Mouse (Mus musculus): ENCODE data around the gene Mfn2. TPM values are rescaled to one million over a fixed set of nuclear protein-coding genes. Genes with fewer than 3 reads are reported as not detected.
A peak's percentile ranks its signal among the peaks of the same experiment; 100 is the strongest.
"Not testable (repeated sequence)": the region's sequence is repeated elsewhere in the genome, so short reads cannot be mapped to it uniquely, and the experiment has no call there.

Gene Mfn2
- polyA plus RNA-seq, 1 experiment: 101 TPM

DNA sequence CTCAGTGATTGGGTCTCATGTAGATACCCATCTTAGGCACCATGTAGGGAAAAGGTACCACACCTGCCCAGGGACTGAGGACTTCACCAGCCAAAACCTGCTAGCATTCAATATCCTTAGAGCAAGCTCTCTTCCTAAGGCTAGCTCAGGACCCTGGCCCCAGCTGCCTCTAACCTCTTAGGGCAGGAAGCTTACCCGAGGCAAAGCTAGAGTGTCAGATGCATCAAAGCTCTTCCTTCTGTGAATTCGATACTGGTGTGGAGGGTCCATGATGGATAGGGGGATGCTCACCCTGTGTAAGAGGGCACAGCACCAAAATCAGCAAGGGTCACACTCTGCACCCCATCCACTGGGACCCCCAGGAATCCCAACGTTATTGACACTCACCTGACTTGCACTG is 42.5 kb downstream of the Mfn2 start:
- Histone ChIP-seq H3K4me3 (ENCODE audit: insufficient read depth, low read length) (no peak overlapping the region), H3K4me1 (ENCODE audit: control insufficient read depth, insufficient read depth, low read length) (no peaks in the 10 kb centered on the region), H3K27ac (ENCODE audit: insufficient read depth, low read length) (no peak overlapping the region)
- TF ChIP-seq CTCF (IDR thresholded peaks at IDR 0.05; ENCODE audit: extremely low read depth, insufficient read depth, low read length): no peak

DNA sequence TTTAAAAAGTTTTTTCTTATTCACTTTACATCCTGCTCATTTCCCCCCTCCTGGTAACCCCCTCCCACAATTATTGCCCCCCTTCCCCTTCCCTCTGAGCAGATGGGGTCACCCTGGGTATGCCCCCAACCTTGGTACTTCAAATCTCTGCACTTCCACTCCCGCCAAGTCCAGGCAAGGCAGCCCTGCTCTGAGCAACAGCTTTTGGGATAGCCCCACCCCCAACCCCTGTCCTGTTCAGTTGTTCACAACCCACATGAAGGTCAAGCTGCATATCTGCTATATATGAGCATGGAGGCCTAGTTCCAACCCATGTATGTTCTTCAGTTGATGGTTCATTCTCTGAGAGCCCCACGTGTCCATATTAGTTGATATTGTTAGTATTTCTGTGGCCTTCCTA is 53.7 kb downstream of the Mfn2 start:
- Histone ChIP-seq H3K27ac (ENCODE audit: insufficient read depth, low read length) (no peak overlapping the region), H3K4me1 (ENCODE audit: control insufficient read depth, insufficient read depth, low read length) (no peaks in the 10 kb centered on the region), H3K4me3 (ENCODE audit: insufficient read depth, low read length) (no peak overlapping the region)
- no peak for TF ChIP-seq CTCF (IDR thresholded peaks at IDR 0.05; ENCODE audit: extremely low read depth, insufficient read depth, low read length)
- no peak for TF ChIP-seq POLR2A (IDR thresholded peaks at IDR 0.05; ENCODE audit: extremely low read depth, insufficient read depth, low read length)

GRCm38 (mm10) chr4:147848584-147848991 is 55.9 kb downstream of the Mfn2 start:
- no peaks in the 10 kb centered on the region for H3K4me1 ChIP-seq (ENCODE audit: control insufficient read depth, insufficient read depth, low read length)
- H3K27ac ChIP-seq (ENCODE audit: insufficient read depth, low read length): peak overlapping the region; percentile 66; the same call in 1 of the 2 replicates
- H3K4me3 ChIP-seq (ENCODE audit: insufficient read depth, low read length): peak overlapping the region; percentile 91
- TF ChIP-seq CTCF (IDR thresholded peaks at IDR 0.05; ENCODE audit: extremely low read depth, insufficient read depth, low read length) (no peak), POLR2A (IDR thresholded peaks at IDR 0.05; ENCODE audit: extremely low read depth, insufficient read depth, low read length) (no peak)

GRCm38 (mm10) chr4:147847614-147848583 is 56.6 kb downstream of the Mfn2 start, which contains the start of gene Zfp933:
Zfp933 (minus strand) TSS chr4:147848366.
- H3K27ac ChIP-seq (ENCODE audit: insufficient read depth, low read length): peak within 1 kb of the TSS; percentile 66; the same call in 1 of the 2 replicates
- peak within 1 kb of the TSS; percentile 91 for H3K4me3 ChIP-seq (ENCODE audit: insufficient read depth, low read length)
- H3K4me1 ChIP-seq (ENCODE audit: control insufficient read depth, insufficient read depth, low read length): no peaks in the 10 kb centered on the region
- TF ChIP-seq POLR2A (IDR thresholded peaks at IDR 0.05; ENCODE audit: extremely low read depth, insufficient read depth, low read length): peak; percentile 59
- TF ChIP-seq CTCF (IDR thresholded peaks at IDR 0.05; ENCODE audit: extremely low read depth, insufficient read depth, low read length): no peak

DNA sequence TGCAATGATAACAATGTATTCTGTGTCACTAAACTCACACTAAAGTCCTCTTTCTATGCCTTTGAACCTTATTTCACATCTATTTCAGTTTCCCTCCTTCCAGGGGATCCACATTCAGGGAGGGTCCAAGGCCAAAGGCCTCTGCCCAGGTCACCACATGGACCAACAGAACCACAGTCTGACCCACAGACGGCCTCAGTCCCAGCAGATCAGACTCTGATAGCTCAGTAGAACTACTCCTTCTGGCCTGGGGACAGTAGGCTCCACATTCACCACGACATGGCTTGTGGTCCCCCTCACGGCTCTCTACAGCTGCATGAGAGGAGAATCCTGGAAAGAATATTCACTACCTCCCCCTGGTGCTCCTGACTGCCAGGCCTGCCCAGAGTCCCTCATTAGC is 61.6 kb downstream of the Mfn2 start:
- Histone ChIP-seq H3K4me1 (ENCODE audit: control insufficient read depth, insufficient read depth, low read length) (no peaks in the 10 kb centered on the region), H3K27ac (ENCODE audit: insufficient read depth, low read length) (no peak overlapping the region), H3K4me3 (ENCODE audit: insufficient read depth, low read length) (no peak overlapping the region)
- no peak for TF ChIP-seq POLR2A (IDR thresholded peaks at IDR 0.05; ENCODE audit: extremely low read depth, insufficient read depth, low read length)
- no peak for TF ChIP-seq CTCF (IDR thresholded peaks at IDR 0.05; ENCODE audit: extremely low read depth, insufficient read depth, low read length)

GRCm38 (mm10) chr4:147839282-147839681 is 65.2 kb downstream of the Mfn2 start:
- not testable (repeated sequence) for H3K27ac ChIP-seq (ENCODE audit: insufficient read depth, low read length); H3K4me3 ChIP-seq (ENCODE audit: insufficient read depth, low read length); H3K4me1 ChIP-seq (ENCODE audit: control insufficient read depth, insufficient read depth, low read length)

DNA sequence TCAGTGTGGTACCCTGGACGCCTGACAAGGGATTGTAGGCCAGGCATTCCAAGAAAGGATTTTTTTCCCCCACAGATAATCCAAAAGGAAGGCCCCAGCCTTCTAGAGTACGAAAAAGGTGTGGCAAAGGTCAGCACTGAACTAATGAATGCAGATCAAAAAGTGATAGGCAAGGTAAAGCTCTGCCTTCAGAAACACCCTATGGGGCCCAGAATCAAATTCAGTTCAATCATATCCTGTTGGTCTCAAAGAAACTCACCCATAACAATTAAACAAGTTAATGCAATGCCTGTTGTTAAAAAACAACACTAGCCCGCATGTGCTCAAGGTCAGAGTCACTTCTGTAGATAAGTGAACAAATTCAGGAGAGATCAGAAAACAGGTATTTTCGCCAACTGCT is 80.1 kb downstream of the Mfn2 start:
- no peak for TF ChIP-seq CTCF (IDR thresholded peaks at IDR 0.05; ENCODE audit: extremely low read depth, insufficient read depth, low read length)
- TF ChIP-seq POLR2A (IDR thresholded peaks at IDR 0.05; ENCODE audit: extremely low read depth, insufficient read depth, low read length): no peak
- H3K4me3 ChIP-seq (ENCODE audit: insufficient read depth, low read length): no peak overlapping the region
- H3K27ac ChIP-seq (ENCODE audit: insufficient read depth, low read length): no peak overlapping the region
- no peaks in the 10 kb centered on the region for H3K4me1 ChIP-seq (ENCODE audit: control insufficient read depth, insufficient read depth, low read length)

Other genes with a start within 250 kb of the Mfn2 start
- gene Zfp534, start 202.2 kb downstream of the Mfn2 start, polyA plus RNA-seq (2012; rRNA removed): not detected in 2 replicates
- 3.7 and 4.0 TPM in 2 replicates for gene Zfp984, start 94.9 kb downstream of the Mfn2 start, polyA plus RNA-seq (2012; rRNA removed)
- 9.9 and 10.0 TPM in 2 replicates for gene Zfp933, start 56.3 kb downstream of the Mfn2 start, polyA plus RNA-seq (2012; rRNA removed)
- 57.6 and 62.3 TPM in 2 replicates for gene Miip, start 35.9 kb downstream of the Mfn2 start, polyA plus RNA-seq (2012; rRNA removed)
- 7.1 and 7.8 TPM in 2 replicates for gene Fv1, start 35.7 kb downstream of the Mfn2 start, polyA plus RNA-seq (2012; rRNA removed)
- 21.9 and 24.4 TPM in 2 replicates for gene Plod1, start 32.1 kb upstream of the Mfn2 start, polyA plus RNA-seq (2012; rRNA removed)
- 33.2 TPM in 2 replicates for gene 2510039O18Rik, start 36.2 kb upstream of the Mfn2 start, polyA plus RNA-seq (2012; rRNA removed)
- not detected in 2 replicates for gene Nppb, start 81.1 kb upstream of the Mfn2 start, polyA plus RNA-seq (2012; rRNA removed)
- gene Nppa, start 96.0 kb upstream of the Mfn2 start, polyA plus RNA-seq (2012; rRNA removed): 0.21 TPM in 2 replicates
- gene Clcn6, start 134.1 kb upstream of the Mfn2 start, polyA plus RNA-seq (2012; rRNA removed): 44.6 and 45.0 TPM in 2 replicates
- gene Mthfr, start 134.4 kb upstream of the Mfn2 start, polyA plus RNA-seq (2012; rRNA removed): 32.2 and 34.2 TPM in 2 replicates
- gene Agtrap, start 183.3 kb upstream of the Mfn2 start, polyA plus RNA-seq (2012; rRNA removed): 5.8 and 6.1 TPM in 2 replicates
- gene Mad2l2, start 225.7 kb upstream of the Mfn2 start, polyA plus RNA-seq (2012; rRNA removed): 24.2 and 25.2 TPM in 2 replicates
- 0.42 and 0.45 TPM in 2 replicates for gene Draxin, start 226.0 kb upstream of the Mfn2 start, polyA plus RNA-seq (2012; rRNA removed)
- 38.5 and 41.3 TPM in 2 replicates for gene Fbxo6, start 247.4 kb upstream of the Mfn2 start, polyA plus RNA-seq (2012; rRNA removed)

All from cortical plate, adult 2 months (tissue).